Mouse (Mus musculus): Measurements from ENCODE around the gene Akap13.

- TF ChIP-seq POLR2A (IDR thresholded peaks at IDR 0.05; ENCODE audit: low read depth, low read length) (no peak), CTCF (conservative IDR thresholded peaks at IDR 0.05; ENCODE audit: insufficient read depth, insufficient read length, low read depth, low read length) (no peak)
Measured at GRCm38 (mm10) chr7:75480721-75481426, 25.5 kb downstream of the Akap13 start.
